ENCODE assay signal across 25 mouse cellular contexts in the genomic region with DNA sequence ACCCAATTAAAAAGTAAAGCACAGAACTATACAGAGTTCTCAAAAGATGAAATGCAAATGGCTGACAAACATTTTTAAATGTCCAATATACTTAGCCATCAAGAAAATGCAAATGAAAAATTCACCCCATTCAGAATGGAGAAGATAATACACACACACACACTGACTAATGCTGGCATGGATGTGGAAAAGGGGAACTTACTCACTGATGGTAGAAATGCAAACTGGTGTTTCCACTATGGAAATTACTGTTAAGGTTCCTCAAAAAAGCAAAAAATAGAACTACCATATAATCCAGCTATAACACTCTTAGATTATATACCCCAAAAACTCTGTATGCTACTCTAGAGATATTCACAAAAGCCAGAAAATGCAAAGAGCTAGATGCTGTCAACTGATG.
"Had no signal": no experiment of that assay in that cellular context is flagged by ENCODE, and none has a peak within 500 bp of the region (broad histone marks: within the 10 kb centered on the region; RNA-seq: fewer than 3 reads in every experiment).

No protein-coding gene starts in this region.

- H3K27me3 ChIP-seq: limb, embryonic 13.5 days; liver, embryonic 12.5 days; liver, embryonic 15.5 days; lung, embryonic 15.5 days; megakaryocyte, embryonic 14.5 days; midbrain, embryonic 15.5 days; neural tube, embryonic 13.5 days had no signal

- H3K4me2 ChIP-seq: limb, embryonic 13.5 days; liver, embryonic 12.5 days; liver, embryonic 15.5 days; lung, embryonic 15.5 days; midbrain, embryonic 15.5 days; neural tube, embryonic 13.5 days had no signal

- H3K36me3 ChIP-seq: liver, embryonic 12.5 days; liver, embryonic 15.5 days had no signal

- H3K4me1 ChIP-seq: limb, embryonic 10.5 days; liver, embryonic 12.5 days; liver, embryonic 15.5 days; midbrain, embryonic 10.5 days; midbrain, embryonic 15.5 days had no signal

- H3K9me3 ChIP-seq: limb, embryonic 10.5 days; limb, embryonic 13.5 days; liver, embryonic 12.5 days; liver, embryonic 15.5 days; lung, embryonic 15.5 days; midbrain, embryonic 10.5 days; midbrain, embryonic 15.5 days; neural tube, embryonic 13.5 days had no signal

- H3K9ac ChIP-seq: limb, embryonic 13.5 days; liver, embryonic 12.5 days; liver, embryonic 15.5 days; lung, embryonic 15.5 days; midbrain, embryonic 15.5 days; neural tube, embryonic 13.5 days had no signal

- H3K27ac ChIP-seq: layer of hippocampus, adult 2 months; limb, embryonic 10.5 days; limb, embryonic 13.5 days; liver, embryonic 12.5 days; liver, embryonic 15.5 days; lung, embryonic 15.5 days; midbrain, embryonic 10.5 days; midbrain, embryonic 15.5 days; neural tube, embryonic 13.5 days; stomach, postnatal 0 days had no signal

- ATAC-seq: inflammation-experienced regulatory T-cells, adult 6 months; intestine, embryonic 16.5 days; liver, embryonic 12.5 days; midbrain, embryonic 15.5 days had no signal

- DNase-seq: kidney, adult 18-20 months; kidney, adult 9 months; kidney, postnatal 25 days; layer of hippocampus, adult 9-11 months; liver; lung, adult 18-20 months; lung, postnatal 10 days; lung, postnatal 36 days; right cerebral cortex, adult 18-20 months; right cerebral cortex, postnatal 14 days; thymus, postnatal 25 days had no signal

- H3K4me3 ChIP-seq: layer of hippocampus, adult 2 months; limb, embryonic 10.5 days; limb, embryonic 13.5 days; liver, embryonic 12.5 days; liver, embryonic 15.5 days; lung, embryonic 15.5 days; megakaryocyte, embryonic 14.5 days; midbrain, embryonic 10.5 days; midbrain, embryonic 15.5 days; myocyte; neural tube, embryonic 13.5 days had no signal
